Mouse (Mus musculus) thymus, adult 2 months (tissue): ENCODE results near the gene Disc1. TPM values are rescaled to one million over a fixed set of nuclear protein-coding genes. Genes with fewer than 3 reads are reported as not detected.

Experiments used
- DNase-seq: peaks from one replicate; pipeline ENCODE4 v3.0.0; 2021
- H3K27ac ChIP-seq: fragments of 200-500 bp; 2 replicates; pipeline ENCODE4 v1.5.1; 2012; ENCODE audit warnings: low read length, control low read depth; ENCODE audit not compliant: control insufficient read depth, insufficient read depth
- H3K27me3 ChIP-seq: fragments of 200-500 bp; 2 replicates; pipeline ENCODE4 v1.6.1; 2012; ENCODE audit warnings: mild to moderate bottlenecking, low read length, moderate library complexity, mixed read lengths; ENCODE audit not compliant: control insufficient read depth, insufficient read depth
- H3K36me3 ChIP-seq: fragments of 200-500 bp; 2 replicates; pipeline ENCODE4 v1.6.1; 2012; ENCODE audit warnings: mild to moderate bottlenecking, low read length, moderate library complexity; ENCODE audit not compliant: control insufficient read depth, insufficient read depth
- H3K4me1 ChIP-seq: fragments of 200-500 bp; replicated peaks from 2 replicates; pipeline ENCODE4 v1.6.1; 2012; ENCODE audit warnings: low read length; ENCODE audit not compliant: control insufficient read depth, insufficient read depth
- H3K4me3 ChIP-seq: fragments of 200-500 bp; 2 replicates; pipeline ENCODE4 v1.5.1; 2012; ENCODE audit warnings: mild to moderate bottlenecking, low read length, control low read depth, moderate library complexity; ENCODE audit not compliant: control insufficient read depth, insufficient read depth
- CTCF ChIP-seq: fragments of 200-500 bp; IDR thresholded peaks from 2 replicates; pipeline ENCODE4 v1.5.1; 2012; ENCODE audit warnings: mild to moderate bottlenecking, control low read depth, low read length, moderate library complexity, borderline replicate concordance; ENCODE audit not compliant: control insufficient read depth, poor library complexity, insufficient read depth; ENCODE audit errors: extremely low read depth
- POLR2A ChIP-seq: fragments of 200-500 bp; IDR thresholded peaks from 2 replicates; pipeline ENCODE4 v1.6.1; 2012; ENCODE audit warnings: mild to moderate bottlenecking, low read length, control low read depth, moderate library complexity; ENCODE audit not compliant: control insufficient read depth, poor library complexity, insufficient read depth; ENCODE audit errors: extremely low read depth
- WGBS: fragments of 180-500 bp; shearing (Covaris S2); methylation state at CpG from one replicate; pipeline ENCODE4 v1.1.7; 2018; 5-methylcytosine and 5-hydroxymethylcytosine counted together
- polyA plus RNA-seq: library from polyadenylated mRNA; depleted of rRNA; stranded (reverse); fragments of >200 nt; gene quantifications from 2 replicates; pipeline ENCODE4 v1.2.3, GENCODE M21; 2012

Disc1 gene
- polyA plus RNA-seq, 1 experiment = 0.74 TPM

DNA sequence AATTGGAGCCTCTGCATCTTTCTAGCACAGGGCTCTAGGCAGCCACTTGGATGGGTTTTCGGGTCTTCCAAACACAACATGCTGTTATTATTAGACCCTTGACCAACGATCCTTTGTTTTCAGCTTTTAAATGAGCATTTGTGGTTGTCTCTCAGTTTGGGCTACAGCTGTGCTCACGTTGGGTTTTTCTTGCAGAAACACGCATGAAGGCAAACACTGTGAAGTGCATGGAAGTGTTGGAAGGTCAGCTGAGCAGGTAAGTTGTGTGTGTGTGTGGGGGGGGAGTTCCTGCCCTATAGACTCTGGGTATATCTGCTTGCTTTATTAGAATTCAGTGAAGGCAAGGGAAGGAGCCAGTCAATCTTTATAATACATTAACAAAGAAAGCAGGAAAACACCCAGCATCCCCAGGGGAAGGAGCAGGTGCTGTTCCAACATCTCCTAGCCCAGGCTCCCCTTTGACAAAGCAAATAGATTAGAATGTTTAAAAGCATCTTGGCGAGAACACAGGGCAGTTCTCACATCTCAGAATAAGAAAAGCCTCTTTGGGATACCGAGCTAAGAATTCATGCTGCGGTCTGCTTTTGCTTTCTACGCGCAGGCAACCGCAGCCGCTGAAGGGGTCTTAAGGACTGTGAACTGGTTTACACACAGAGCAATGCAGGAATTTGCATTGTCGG, 164.0 kb downstream of the Disc1 start:
- no peak overlapping the region for H3K27ac ChIP-seq
- WGBS = 93% methylated on average over 12 of the region's 12 CpGs
- H3K4me1 ChIP-seq = no peaks in the 10 kb centered on the region
- H3K36me3 ChIP-seq = no peaks in the 10 kb centered on the region
- no peaks in the 10 kb centered on the region for H3K27me3 ChIP-seq
- TF ChIP-seq POLR2A (no peak), CTCF (no peak)
- DNase-seq = no peak
- H3K4me3 ChIP-seq = no peak overlapping the region

DNA sequence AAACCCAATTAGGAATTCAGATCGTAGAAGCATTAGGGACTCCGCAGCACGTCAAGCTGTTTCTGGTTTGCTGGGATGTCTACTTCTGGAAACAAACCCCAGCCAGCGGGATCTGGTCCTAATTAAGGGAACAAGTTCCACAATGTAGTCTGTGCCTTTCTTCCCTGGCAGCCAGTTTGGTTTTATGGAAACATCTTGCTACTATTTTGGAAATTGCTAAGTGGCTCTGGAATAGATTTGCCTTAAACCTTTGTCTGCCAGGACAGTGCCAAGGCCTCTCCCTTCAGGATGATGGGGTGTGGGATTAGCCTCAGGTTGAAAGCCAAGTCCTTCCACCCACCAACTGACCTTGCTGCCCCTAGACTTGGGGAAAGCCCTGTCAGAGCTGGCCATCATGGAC, 164.7 kb downstream of the Disc1 start:
- no peak for TF ChIP-seq POLR2A
- no peak for TF ChIP-seq CTCF
- Histone ChIP-seq H3K4me3 (no peak overlapping the region), H3K4me1 (no peaks in the 10 kb centered on the region), H3K27me3 (no peaks in the 10 kb centered on the region), H3K36me3 (no peaks in the 10 kb centered on the region), H3K27ac (no peak overlapping the region)
- DNase-seq = no peak
- 98% methylated on average over 4 of the region's 4 CpGs for WGBS

DNA sequence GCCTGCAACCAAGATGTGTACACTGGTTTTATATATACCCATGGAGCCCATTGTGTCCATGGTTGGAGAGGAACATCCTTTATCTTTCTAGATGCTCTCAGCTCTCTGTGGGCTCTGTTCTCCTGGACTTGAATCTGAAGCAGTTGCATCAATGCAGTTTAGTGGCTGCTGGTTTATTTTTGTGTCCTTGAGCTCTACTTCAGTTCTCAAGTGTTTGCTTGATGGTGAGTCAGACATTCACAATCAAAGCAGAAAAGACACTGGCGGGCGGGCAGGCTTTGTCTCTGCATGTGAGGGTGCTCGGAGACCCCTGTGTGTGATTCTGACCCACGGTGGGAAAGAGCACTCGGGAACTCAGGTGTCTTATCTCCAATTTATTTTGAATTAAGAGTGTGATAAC, 166.6 kb downstream of the Disc1 start:
- DNase-seq = no peak
- H3K4me1 ChIP-seq = no peaks in the 10 kb centered on the region; the same call in 1 of the 2 replicates
- no peaks in the 10 kb centered on the region for H3K36me3 ChIP-seq
- H3K4me3 ChIP-seq = no peak overlapping the region
- WGBS = 96% methylated on average over 5 of the region's 5 CpGs
- TF ChIP-seq POLR2A (no peak), CTCF (no peak)
- no peaks in the 10 kb centered on the region for H3K27me3 ChIP-seq
- H3K27ac ChIP-seq = no peak overlapping the region

DNA sequence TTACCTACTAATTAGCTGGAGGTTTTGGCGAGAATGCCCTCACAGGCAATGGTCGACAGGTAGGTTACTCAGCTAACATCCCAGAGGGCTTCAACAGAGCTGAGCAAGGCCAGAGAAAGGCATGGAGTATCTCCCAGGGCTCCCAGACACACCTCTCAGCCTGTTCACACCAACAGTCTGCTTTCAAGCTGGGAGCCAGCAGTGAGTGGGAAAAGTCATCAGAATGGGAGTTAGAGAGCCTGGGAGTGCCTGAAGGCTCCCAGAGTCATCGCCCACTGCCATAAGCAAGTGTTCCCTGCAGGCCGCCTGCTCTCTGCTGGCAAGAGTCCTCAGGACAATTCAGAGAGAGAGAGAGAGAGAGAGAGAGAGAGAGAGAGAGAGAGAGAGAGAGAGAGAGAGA, 167.1 kb downstream of the Disc1 start:
- no peaks in the 10 kb centered on the region for H3K36me3 ChIP-seq
- H3K4me1 ChIP-seq = no peaks in the 10 kb centered on the region; the same call in 1 of the 2 replicates
- no peak for TF ChIP-seq POLR2A
- TF ChIP-seq CTCF = no peak
- 97% methylated on average over 4 of the region's 4 CpGs for WGBS
- H3K27me3 ChIP-seq = no peaks in the 10 kb centered on the region
- H3K4me3 ChIP-seq = no peak overlapping the region
- no peak for DNase-seq
- H3K27ac ChIP-seq = no peak overlapping the region

DNA sequence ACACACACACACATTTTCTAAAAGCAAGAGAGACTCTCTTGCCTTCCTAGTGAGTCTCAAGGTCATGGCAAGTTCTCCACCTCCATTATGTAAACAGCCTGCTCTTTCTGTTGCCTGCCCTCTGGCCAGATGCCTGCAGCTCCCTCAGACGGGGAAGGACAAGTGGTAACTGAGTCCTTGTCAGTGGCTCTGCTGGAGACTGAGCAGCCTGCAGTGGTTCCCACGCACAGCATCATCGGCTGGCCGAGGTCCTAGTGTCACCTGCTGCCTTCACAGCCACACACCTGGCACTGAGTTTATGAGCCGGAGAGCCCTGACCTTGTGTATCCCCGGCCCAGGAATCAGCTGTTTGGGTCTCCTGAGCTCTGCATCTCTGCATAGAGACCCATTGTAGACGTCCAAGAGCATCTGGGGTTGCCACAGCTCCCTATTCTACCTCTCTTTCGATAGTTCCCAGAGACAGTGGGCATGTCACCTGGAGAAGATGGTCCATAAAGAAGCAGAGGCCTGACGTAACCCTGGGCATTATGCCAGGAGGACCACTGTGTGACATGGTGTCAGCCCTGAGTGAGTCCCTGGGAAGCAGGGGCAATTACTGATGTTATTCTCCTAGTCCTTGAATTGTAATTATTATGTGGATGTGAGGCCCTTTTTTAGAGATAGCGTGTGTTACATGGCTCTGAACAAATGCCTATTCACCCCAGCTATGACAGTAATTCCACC, 169.2 kb downstream of the Disc1 start:
- WGBS = 94% methylated on average over 10 of the region's 10 CpGs
- TF ChIP-seq POLR2A (no peak), CTCF (no peak)
- H3K27me3 ChIP-seq = no peaks in the 10 kb centered on the region

DNA sequence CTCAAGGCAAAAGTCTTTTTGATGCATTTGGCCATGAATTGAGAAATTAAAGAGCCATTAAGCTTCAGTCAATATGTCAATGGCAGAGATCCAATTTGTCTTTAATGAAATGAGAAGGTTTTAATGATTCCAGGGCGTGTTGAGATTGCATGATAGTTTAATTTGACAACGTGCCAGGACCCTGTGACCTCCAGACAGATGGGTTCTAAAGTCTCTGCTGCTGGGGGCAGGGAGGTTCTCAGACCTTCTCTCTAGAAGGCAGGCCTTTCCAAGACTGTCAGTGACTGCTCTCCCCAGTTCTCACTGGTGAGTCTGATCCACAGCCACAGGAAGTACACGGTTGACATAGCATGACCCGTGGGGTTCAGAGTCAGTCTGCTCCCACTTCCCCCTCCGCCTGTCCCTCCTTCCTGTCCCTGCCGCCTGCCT, 170.3 kb downstream of the Disc1 start:
- Histone ChIP-seq H3K4me3 (no peak overlapping the region), H3K27ac (no peak overlapping the region), H3K4me1 (peaks cover 17% of the 10 kb centered on the region), H3K27me3 (no peaks in the 10 kb centered on the region), H3K36me3 (no peaks in the 10 kb centered on the region)
- no peak for DNase-seq
- TF ChIP-seq POLR2A (no peak), CTCF (no peak)
- 39% methylated on average over 6 of the region's 6 CpGs for WGBS

More for the DNA sequence above, 169.2 kb downstream of the Disc1 start:
- Histone ChIP-seq H3K27ac (no peak overlapping the region), H3K36me3 (no peaks in the 10 kb centered on the region), H3K4me1 (peaks cover 17% of the 10 kb centered on the region), H3K4me3 (no peak overlapping the region)
- no peak for DNase-seq

DNA sequence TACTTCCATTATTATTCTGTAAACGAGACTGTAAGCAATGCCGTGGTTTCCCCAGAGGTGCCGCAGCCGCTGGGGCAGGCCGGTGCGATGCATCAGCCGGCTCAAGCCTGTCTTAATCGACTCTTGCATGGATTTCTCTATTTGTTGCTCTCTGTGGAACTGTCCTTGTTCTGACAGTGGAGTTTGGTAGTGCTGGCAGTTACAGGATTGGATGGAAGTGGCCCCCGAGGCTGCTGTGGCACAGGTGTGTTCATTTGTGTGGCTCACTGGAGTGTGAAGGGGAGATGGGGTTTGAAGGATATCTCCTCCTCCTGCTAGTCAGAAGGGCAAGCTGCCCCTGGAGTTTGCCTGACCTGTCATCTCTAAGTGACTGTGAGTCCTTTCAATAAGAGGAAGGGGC, 171.3 kb downstream of the Disc1 start:
- Histone ChIP-seq H3K4me1 (peaks cover 17% of the 10 kb centered on the region), H3K27me3 (no peaks in the 10 kb centered on the region), H3K27ac (no peak overlapping the region), H3K4me3 (no peak overlapping the region), H3K36me3 (no peaks in the 10 kb centered on the region)
- no peak for TF ChIP-seq CTCF
- TF ChIP-seq POLR2A = no peak
- WGBS = 88% methylated on average over 9 of the region's 9 CpGs
- DNase-seq = no peak
